Mouse (Mus musculus) E14TG2a.4 (cell line): ENCODE measurements at regions not wholly inside any gene's neighbourhood (a gene's known extent, or its start where the extent isn't known, plus 50 kb on each side); places are given as distances from the start of the nearest gene placed in this dataset.

Source experiments
- CTCF ChIP-seq: conservative IDR thresholded peaks from 2 replicates; pipeline ENCODE4 v1.5.1; 2014; ENCODE audit warnings: low read length
- NANOG ChIP-seq: IDR thresholded peaks from 2 replicates; pipeline ENCODE4 v1.6.1; 2014; ENCODE audit warnings: borderline replicate concordance, low read length, mixed read lengths

- TF ChIP-seq CTCF: no peak
- no peak for TF ChIP-seq NANOG
Measured at GRCm38 (mm10) chr15:45612954-45613353, 5478.8 kb downstream of the 9330182O14Rik start.
